Mouse (Mus musculus): ENCODE measurements at regions not wholly inside any gene's neighbourhood (a gene's known extent, or its start where the extent isn't known, plus 50 kb on each side); places are given as distances from the start of the nearest gene placed in this dataset.

GRCm38 (mm10) chr1:73680829-73681228, 443.4 kb downstream of the Tns1 start:
- TF ChIP-seq POLR2A (IDR thresholded peaks at IDR 0.05; ENCODE audit: low read depth, low read length) (no peak), CTCF (conservative IDR thresholded peaks at IDR 0.05; ENCODE audit: insufficient read depth, insufficient read length, low read depth, low read length) (no peak)
